Mouse (Mus musculus): ENCODE measurements around the gene Hist3h2ba.
"Not testable (repeated sequence)": the region's sequence is repeated elsewhere in the genome, so short reads cannot be mapped to it uniquely, and the experiment has no call there.

Hist3h2ba gene

GRCm38 (mm10) chr11:58938322-58939087 is 10.2 kb upstream of the Hist3h2ba start, which contains the start of gene Rnf187:
Gene Rnf187, minus strand, starts transcription at chr11:58938916.
- in situ Hi-C loops (cut with MboI; ENCODE audit: low sequenced_read_pairs) = no loop called here

DNA sequence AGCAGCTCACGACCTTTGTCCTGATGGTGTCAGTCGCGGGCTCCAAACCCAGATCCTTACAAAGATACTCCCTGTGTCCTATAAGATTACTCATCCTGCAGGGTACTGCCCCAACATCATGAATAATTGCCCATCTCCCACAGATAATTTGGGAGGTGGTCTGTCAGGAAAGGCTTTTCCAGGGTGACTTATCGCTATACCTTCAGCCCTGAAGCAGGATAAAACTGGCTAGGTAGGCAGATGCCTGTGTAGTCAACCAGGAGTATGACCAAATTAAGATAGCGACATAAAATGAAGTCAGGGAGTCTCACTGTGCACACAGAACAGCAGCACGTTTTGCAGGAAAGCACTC is 9.7 kb upstream of the Hist3h2ba start:
- in situ Hi-C loops (cut with MboI; ENCODE audit: low sequenced_read_pairs) = no loop called here

DNA sequence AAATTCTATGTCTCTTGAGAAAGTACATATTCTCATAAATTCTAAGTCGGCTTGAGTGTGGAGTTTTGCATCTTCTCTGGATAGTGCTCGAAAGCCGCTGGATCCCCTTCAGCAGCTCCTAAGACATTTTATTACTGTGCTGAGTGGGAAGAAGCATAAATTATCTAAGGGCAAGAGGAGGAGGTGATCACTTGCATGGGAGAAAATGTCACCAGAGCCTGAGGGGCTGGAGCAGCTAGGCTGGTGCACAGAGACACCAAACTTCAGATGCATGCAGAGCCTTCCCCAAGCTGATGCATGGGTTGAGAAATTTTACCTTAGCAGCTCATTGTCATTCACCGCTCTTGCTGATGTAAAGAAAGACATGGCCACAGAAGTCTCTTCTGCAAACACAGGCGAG is 4.6 kb upstream of the Hist3h2ba start:
- in situ Hi-C loops (cut with MboI; ENCODE audit: low sequenced_read_pairs) = no loop called here

DNA sequence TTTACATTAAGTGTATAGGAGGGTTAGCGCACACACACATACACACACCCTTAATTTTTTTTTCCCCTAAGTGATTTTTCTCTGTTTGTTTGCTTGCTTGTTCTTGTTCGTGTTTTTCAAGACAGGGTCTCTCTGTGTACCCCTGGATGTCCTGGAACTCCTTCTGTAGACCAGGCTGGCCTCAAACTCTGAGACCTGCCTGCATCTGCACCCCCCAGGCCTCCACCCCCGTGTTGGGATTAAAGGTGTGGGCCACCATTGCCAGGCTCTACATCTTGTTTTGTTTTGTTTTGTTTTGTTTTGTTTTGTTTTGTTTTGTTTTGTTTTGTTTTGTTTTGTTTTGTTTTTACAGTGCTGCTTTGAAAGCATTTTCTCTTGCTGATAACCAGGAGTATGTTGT is 1.4 kb upstream of the Hist3h2ba start:
- in situ Hi-C loops (cut with MboI; ENCODE audit: low sequenced_read_pairs) = no loop called here

DNA sequence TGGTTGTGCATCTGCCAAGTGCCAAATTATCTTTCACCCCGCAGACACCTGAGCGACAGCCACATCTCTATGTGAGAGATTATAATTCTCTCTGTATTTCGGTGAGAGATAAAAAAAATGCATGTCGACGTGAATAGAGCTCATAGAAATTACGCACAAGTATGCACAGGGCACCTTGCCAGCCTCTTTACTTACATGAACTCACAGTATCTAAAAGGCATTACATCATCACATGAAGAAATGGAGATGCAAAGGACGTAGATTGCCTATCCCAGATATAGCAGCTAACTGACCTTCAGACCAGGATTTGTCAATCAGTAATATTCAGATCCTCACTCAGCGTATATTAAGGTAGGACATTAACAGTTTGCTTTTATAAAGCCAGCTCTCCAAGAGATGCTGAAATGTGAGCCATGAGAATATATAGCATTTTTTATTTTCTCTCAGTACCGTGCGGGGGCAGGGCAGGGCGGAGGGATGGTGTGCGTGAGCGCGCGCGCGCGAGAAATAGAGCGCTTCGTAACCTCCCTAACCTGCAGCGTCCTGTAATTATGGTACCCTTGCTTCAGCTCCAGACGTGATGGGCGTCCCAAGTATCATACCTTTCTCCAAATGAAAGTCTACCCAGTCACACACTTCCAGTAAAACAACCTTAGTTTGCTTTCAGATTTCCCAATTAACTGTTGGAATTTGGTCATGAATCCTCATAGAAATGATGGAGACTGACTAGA is 757 bp upstream of the Hist3h2ba start:
- in situ Hi-C loops (cut with MboI; ENCODE audit: low sequenced_read_pairs) = no loop called here

GRCm38 (mm10) chr11:58949480-58950431 is 1.0 kb downstream of the Hist3h2ba start:
- in situ Hi-C loops (cut with MboI; ENCODE audit: low sequenced_read_pairs) = no loop called here

DNA sequence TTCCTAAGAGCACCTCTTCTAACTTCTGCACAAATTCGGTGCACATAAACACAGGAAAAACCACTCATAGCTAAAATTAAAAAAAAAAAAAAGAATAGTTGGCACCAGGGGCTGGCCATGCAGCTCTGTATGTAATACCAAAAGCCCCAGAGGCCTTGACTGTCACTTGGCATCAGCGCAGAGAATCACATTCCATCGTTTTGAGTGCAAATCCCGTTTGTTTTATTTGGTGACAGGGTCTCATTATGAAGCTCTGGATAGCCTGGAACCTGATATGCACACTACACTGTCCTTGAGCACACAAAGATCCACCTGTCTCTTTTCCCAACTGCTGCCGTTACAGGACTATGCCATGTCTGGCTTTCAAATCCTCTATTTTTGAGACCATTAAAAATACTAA is 2.5 kb downstream of the Hist3h2ba start:
- in situ Hi-C loops (cut with MboI; ENCODE audit: low sequenced_read_pairs) = no loop called here

DNA sequence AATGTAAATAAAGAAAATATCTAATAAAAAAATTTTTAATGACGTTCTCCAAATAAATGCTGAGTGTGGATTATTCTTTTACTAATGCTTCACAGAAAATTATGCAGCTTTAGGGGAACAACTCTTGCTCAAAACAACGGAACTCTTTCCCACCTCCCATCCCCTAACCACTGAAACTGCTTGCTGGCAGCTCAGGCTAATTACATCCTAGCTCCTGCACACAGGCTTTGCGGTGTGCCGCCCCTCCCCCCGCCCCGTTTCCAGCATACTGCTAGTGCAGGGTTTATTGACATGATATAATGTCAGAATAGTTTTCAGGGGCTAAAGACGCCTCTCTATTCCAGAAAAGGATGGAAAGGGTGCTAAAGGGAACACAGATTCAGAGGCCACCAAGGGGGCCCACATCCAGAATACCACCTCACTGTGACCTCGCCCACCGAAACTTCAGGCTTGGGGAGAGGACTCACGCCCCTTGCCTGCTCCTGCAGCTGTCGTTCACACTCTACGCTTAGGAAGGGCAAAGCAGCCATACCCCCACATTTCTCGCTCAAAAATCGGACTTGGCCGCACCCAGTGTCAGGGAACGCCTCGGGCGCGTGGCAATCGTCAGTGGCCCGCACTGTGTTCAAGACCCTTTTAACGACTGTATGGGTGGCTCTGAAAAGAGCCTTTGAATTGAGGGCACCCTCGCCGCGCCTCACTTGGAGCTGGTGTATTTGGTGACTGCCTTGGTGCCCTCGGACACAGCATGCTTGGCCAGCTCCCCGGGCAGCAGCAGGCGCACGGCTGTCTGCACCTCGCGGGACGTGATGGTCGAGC is 4.8 kb downstream of the Hist3h2ba start:
- in situ Hi-C loops (cut with MboI; ENCODE audit: low sequenced_read_pairs) = no loop called here

DNA sequence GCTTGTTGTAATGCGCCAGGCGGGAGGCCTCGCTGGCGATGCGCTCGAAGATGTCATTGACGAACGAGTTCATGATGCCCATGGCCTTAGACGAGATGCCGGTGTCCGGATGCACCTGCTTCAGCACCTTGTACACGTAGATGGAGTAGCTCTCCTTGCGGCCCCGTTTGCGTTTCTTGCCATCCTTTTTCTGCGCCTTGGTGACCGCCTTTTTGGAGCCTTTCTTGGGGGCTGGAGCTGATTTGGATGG is 5.4 kb downstream of the Hist3h2ba start:
- in situ Hi-C loops (cut with MboI; ENCODE audit: low sequenced_read_pairs) = not testable (repeated sequence)

DNA sequence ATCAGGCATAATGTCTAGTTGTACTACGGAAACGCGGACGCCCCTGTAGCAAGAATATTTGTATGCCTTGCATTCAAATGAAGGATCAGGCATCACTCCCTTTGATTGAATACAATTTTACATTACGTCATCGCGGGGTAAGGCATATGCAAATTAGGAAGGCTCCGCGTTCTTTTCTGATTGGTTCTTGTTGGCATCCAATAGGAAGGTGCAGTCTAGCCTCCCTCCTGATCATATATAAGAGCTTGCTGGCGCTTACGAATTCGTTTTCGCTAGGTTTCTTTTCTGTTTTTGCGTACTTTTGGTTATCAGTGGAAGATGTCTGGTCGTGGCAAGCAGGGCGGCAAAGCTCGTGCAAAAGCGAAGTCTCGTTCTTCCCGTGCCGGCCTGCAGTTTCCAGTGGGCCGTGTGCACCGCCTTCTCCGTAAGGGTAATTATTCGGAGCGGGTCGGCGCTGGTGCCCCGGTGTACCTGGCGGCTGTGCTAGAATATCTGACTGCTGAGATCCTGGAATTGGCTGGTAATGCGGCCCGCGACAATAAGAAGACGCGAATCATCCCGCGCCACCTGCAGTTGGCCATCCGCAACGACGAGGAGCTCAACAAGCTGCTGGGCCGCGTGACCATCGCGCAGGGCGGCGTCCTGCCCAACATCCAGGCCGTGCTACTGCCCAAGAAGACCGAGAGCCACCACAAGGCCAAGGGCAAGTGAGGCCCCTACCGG is 5.9 kb downstream of the Hist3h2ba start, which contains the start of the genes Hist3h2a and Trim17:
Hist3h2a (plus strand) TSS at position 266 of the 723 bp plus-strand sequence.
Trim17 (plus strand) TSS at position 266 of the 723 bp plus-strand sequence.
- in situ Hi-C loops (cut with MboI; ENCODE audit: low sequenced_read_pairs) = no loop called here

DNA sequence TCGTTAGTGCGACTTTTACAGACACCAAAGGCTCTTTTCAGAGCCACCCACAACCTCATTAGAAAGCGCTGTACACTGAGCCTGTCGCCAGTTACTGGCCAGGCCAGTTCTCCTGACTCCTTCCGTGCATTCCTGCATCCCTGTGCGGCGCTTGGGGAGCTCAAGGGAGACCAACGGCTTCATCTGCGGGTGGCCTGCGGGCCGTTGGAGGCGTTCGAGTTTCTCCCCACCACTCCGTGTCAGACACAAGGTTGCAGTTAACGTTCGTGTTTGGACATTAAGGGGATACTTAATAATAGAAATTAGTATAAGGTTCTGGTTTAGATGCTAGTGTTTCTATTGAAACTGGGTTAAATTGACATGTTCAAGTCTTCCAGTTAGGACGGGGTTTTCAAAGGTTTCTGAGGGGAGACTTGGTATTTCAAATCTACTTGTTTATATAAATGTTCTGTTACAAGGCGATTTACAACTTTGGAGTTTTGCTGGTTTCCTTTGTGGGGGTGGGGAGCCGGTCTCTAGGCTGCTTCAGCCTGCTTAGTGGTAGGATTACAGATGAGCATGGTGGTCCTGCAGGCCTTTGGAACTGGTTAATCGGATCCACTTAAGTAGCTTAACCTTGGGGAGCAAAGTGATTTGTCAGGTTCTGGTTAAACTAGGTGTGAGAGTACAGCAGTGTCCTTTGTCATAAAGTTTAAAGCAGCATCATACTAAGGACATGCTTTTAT is 6.6 kb downstream of the Hist3h2ba start:
- in situ Hi-C loops (cut with MboI; ENCODE audit: low sequenced_read_pairs) = no loop called here

DNA sequence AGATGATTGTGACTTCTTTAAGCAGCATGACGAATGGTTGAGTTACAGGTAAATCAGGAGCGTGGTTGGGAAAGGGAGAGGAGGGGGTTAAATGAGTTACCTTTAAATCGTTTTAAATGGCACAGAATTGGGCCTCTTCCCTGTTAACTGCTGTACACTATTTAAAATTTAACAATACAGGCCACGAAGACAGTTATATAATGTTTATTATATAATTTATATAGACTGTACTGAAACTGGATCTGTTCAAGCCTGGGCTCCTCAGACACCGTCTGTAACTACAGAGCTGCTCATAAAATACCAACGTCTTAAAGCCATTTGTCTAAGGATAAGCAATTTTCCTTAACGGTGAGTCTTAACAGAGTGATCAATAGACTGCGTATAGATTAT is 7.1 kb downstream of the Hist3h2ba start:
- in situ Hi-C loops (cut with MboI; ENCODE audit: low sequenced_read_pairs) = no loop called here

GRCm38 (mm10) chr11:58957226-58957914 is 8.7 kb downstream of the Hist3h2ba start:
- in situ Hi-C loops (cut with MboI; ENCODE audit: low sequenced_read_pairs) = no loop called here

- in situ Hi-C loops (cut with MboI; ENCODE audit: low sequenced_read_pairs) = no loop called here
Measured at GRCm38 (mm10) chr11:58958536-58958935, 9.8 kb downstream of the Hist3h2ba start.

DNA sequence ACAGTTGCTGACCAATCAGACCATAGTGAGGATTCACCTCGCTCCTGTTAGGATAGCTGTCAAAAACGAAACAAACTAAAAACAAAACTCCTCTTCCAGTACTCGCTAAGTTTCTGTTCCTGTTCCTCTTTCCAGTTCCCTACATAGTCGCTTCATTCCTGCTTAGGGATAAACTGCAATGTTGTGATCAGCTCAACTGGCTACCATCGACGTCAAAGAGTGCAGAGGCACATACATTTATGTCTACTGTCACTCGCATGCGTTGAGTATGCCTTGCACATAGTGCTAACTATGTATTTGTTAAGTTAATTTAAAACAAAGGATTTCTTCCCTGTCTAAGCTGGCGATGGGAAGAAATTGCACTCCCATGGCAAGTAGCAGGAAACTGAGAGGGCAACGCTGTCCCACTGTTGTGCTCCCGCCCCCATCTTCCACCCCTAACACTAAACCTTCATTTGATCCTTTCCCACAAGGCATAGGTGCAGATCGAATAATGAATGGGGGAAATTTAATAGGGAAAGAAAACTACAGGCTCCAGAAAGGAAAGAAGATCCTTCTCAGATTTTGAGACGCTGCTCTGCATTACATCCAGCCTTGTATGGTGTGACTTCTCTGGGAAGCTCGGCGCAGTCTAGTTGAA is 10.6 kb downstream of the Hist3h2ba start:
- in situ Hi-C loops (cut with MboI; ENCODE audit: low sequenced_read_pairs) = no loop called here

DNA sequence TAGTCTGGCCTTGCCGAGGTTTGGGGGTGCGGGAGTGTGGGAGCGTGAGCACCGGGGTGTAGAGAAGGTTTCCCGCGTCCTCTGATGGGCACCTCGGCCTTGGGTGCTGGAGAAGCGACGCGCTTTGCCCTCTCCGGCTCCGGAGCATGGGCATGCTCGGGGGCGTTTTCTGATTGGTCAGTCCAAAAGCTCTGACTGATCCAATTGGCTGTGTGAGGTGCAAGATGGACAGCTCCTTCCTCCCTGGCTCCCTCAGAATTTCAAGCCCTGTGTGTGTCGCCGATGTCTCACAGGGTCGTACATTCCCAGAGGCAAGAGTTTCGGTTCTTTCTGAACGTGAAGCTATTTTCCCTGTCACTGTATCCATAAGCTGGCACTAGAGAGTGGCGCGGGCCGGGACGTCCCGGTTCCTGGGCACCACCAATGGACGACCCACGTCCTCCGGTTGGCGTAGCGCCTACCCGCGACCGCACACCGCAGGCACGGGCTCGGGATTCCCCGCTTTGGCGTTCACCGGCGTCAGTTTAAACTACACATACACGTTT is 11.3 kb downstream of the Hist3h2ba start:
- in situ Hi-C loops (cut with MboI; ENCODE audit: low sequenced_read_pairs) = no loop called here

GRCm38 (mm10) chr11:58961364-58962177 is 12.9 kb downstream of the Hist3h2ba start:
- in situ Hi-C loops (cut with MboI; ENCODE audit: low sequenced_read_pairs) = no loop called here
